Mouse (Mus musculus) neural tube, embryonic 10.5 days (tissue): ENCODE results near the gene Epha3.

ENCODE experiments used
- DNase-seq: peaks from one replicate; pipeline ENCODE4 v3.0.0-alpha.2; 2017; ENCODE audit warnings: low spot score; ENCODE audit errors: extremely low spot score

Gene Epha3

DNA sequence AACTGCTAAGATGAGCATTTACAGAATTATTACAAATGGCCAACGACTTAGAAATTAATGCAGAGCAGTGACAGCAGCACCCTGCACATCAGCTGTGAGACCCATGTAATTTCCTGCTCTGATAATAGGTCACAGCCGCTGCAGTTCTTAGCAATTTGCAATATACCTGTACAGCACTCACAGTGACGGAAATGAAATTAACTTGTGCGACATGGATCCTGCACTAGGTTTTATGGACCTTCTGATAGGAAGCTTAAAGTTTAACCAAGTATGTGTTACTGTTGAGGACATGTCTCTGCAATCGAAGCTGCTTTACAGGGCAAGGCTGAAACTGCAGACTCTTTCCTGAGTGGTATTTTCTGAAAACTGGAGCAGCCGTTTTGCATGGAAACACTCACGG, 80.4 kb downstream of the Epha3 start:
- DNase-seq = no peak

DNA sequence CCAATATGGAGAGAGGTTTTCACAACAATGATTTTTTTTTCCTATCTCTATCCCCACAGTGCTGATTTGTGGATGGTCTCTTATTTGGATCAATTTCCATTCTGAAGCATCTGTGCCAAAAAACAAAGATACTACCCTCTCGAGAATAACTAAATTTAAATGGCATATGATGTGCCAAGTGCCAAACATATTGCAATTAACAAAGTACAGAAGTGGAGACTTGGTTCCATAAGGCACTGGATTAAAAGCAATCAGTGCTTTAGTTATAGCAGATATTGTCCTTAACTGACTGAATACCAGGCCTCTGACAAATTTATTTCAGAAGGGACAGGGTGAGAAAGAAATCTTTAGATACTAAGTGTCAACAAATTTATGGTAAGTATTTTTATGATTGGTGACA, 81.9 kb downstream of the Epha3 start:
- no peak for DNase-seq

DNA sequence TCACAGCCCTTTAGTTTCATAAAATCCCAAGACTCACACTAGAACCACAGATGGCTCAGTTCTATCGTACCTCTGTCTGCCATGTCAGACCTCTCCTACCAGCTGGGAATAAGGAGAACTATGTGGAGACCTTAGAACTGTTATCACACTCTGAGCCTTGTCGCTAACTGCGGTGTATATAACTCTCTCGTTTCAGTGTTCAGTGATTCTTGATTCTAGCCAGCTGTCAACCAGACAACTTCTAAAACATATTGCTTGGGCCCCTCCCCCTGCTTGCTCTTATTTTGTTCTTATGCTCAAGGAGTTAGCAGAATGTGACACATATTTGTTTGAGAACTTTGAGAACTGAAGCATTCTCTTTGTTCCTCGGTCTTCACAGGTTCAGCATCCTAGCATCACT, 83.8 kb downstream of the Epha3 start:
- DNase-seq = no peak

DNA sequence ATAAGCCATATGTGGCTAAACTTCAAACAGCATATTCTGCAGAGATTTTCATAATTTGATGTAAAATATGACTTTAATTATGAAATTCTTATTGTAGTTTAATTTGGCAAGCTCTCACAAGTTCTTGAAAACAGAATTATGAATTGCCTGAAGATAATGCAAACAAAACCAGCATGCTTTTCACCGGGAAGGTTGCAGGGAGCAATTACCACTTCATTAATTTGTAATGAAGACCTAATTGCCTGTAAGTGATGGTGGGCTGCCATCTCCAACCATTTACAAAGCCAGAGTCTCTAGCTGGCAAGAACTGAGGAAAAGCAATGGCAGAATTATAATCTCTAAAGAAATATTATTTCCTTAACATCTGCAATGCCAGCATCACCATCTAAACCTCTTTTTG, 86.2 kb downstream of the Epha3 start:
- no peak for DNase-seq

DNA sequence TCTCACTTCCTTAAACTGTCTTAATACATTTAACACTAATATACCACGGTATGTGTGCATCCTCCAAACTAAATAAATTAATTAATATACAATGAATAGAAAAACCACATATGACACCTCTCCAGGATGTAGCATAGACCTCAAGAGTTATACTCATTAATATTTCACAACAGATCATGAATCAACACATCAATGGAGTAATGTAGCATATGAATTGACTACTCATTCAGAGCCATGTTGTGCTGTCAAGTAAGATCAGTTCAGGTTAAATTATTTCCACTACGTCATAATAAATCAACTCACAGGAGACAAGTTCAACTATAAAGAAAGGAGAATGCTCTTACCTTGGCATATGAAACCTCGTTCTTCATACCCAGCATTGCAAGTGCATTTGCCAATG, 91.4 kb downstream of the Epha3 start:
- no peak for DNase-seq

DNA sequence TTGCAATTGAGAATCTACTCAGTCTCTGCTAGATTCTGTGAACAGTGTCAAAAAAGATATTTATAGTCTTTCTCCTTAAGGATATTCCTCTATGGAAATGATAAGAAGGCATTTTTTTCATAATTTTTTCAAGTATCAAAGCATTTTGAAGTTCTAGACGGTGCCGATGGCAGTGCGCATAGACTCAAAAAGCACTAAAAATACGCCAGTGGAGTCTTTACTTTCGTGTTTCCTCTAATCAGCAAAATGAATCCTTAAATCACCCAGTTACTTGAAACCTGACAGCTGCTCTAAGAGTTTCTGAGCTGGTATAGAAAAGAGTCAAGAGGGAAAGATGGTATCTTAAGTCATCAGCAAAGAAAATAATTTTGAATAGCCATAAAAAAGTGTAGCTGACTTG, 96.4 kb downstream of the Epha3 start:
- no peak for DNase-seq

DNA sequence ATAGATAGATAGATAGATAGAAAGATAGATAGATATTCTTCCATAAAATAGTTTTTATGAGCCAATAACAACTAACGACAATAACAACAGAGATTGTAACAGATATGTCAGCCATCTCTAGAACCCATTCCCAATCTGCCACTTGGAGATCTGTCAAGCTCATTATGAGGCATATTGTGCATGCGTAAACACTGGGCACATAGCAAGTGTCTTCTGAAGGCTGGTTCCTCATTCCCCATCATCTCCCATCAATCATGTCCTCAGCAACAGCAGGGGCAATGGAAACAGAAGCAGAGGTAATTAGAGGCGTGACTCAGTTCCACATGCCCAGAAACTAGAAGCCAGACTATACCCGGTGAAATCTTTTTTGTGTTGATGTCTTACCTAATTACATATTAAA, 102.8 kb downstream of the Epha3 start:
- no peak for DNase-seq

DNA sequence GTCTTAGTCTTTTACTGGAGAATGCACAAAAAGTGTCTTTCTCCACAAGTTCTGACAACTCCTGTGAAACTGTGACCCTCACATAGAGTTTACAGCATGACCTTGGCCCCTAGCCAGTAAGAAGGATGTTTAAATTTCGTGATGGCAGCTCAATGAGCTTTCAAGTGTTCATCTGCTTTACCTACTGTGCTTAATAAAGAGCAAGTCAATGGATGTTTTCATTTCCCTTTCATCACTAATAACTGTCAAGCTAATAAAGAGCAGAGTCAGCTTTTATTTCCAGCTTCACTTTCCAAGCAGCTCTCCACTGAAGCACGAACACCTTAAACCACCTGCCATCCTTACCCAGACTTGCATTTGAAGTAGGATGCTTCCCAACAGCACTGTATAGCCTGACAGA, 103.9 kb downstream of the Epha3 start:
- DNase-seq = no peak

DNA sequence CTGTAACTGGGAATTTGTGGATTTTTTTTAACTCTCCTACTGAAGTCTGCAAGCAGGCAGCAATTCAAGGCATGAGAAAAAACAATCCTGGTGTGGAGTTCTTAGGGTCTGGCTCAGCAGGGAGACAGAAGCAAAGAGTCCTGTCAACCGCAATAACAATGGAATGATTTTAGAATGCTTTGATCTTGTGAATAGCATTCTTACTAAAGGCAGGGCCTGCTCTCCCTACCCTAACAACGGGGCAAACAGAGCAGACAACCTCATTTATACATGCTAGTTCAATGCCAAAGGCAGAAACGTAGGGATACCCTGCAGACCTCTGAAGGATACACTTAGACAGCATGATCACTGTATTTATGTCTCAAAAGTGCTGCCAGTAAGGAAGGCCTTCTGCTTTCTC, 110.9 kb downstream of the Epha3 start:
- DNase-seq = no peak

DNA sequence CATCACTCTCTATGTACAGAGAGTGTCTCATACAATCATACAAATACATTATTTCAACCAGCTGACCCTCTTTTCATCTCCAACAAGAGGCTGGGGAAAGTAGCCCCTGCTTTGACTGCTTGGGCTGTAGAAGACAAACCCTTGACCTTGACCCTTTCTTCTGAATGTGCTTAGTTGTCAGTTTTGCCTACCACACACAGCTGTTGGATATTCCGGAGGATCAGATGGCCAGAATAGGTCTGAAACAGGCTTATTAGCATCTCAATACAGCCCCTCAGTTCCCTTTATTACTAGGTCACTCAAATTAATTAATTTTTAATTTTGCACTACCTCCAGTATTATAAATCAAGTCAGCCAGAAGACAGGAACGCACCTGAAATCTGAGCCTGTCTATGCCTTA, 116.2 kb downstream of the Epha3 start:
- no peak for DNase-seq

DNA sequence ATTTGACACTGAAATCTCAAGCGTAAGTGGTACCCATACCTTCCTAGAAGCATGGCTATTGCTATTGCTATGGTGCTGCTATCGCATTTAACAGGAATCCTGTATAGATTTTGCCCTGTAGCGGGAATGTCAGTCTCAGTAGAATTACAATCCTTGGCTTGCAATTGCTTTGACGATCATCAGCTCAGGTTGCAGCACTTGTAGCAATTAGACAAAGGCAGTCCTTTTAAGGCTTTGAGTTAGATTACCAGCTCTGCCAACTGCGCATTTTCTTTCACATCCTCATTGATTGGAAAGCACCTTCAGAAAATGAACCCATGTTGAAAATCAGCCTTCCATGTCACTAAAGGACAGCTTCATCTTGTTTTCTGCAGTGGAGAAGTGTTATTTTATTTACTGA, 118.5 kb downstream of the Epha3 start:
- DNase-seq = no peak

DNA sequence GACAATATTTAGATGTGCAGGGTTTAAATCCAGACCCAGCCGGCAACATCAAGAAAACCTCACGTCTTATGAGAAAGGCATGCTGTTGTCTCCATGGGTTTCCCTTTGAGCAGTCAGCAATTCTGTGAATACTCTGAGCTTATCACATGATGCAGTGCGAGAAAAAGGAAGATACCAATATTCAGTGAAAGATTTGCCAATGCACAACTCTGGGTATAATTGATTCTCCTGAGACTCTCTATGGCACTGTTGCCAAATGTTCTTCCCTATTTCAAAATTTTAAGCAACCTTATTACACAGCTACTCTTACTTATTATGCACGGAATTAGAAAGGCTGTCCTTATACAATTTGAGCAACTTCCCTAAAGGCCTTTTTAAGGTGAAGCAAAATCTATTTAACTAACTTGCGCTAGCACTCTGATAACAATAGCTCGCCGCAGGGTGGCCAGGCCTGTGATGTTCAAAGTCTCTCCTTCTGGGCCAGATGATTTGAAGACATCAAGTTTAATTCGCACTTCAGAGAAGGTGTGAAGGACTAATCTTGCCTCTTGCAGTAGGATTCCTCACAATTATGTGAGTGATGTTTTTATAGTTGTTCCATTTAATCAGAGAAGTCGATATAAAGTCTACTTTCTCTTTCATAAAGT, 120.6 kb downstream of the Epha3 start:
- no peak for DNase-seq

DNA sequence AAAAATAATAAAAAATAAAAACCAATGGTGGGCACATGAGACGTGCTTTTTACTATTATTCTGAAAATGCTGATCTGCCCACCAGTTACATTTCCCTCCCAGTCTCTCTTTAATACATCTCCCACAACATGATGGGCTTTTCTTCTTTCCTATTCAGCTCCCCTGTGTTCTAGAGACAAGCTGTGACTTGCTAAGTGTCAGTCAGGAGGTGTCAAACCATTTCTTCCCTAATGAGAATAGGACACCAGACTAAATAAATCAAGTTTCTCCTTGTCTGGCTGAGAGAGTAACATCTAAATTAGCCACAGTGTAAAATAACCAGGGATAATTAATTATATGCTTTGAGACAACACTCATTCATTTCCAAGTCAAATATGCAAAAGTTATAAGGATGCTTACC, 144.7 kb downstream of the Epha3 start:
- DNase-seq = no peak

DNA sequence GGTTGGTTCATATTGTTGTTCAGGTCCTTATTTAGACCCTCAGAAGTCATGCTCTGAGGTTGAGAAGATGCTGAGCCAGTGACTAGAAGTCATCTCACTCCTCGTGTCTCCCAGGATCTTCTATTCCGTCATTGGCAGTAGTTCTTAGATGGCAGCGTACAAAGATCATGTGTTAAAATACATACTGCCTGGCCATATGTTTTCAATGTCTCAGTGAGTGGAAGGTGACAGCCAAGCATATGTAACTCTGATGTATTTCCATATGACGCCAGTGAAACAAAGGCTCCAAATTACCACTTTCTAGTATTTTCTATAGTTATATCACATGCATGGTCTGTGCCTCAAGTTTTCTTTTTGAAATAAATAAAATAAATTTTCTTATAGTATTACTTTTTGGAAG, 146.7 kb downstream of the Epha3 start:
- DNase-seq = no peak

DNA sequence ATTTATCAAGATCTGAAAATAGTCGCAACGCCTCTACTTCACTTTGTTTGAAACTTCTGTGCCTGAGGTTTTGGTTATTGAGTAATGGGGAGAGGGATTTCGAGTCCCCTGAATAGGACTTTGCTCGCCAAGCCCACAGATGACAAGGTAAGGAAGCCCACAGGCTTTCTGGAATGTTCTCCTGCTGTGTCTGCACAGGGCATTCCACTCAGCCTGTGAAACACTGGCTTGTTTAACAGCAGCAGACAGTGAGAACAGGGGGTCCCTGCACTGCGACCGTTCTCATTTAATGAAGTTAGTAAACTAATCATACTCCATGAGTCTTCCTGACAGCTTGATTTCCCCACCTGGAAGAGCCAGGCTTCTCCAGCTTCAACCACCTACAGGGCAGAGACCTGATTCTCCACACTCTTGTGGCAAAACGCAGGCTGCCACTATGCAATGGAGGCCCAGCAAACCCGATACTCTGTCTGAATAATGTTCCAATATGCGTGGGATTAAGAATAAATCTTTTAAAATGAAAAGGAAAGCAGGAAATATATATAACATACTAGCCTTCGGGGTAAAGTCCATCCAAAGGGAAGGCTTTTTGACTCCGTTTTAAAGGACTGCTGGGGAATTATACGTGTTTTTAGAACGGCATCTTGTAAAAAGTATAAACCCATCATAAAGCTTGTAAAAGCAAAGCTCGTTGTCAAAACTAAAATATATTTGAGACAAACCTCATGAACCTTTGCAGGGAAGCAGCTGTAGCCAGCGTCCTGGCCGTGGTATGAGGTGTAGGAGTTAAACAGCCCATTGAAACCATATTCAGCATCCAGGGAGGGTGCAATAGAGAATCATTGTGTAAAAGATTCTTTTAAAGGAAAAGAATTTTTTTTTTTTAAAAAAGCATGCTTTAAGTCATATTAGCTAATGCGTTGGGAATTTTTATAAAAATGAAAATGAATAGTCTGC, 156.8 kb downstream of the Epha3 start:
- no peak for DNase-seq

DNA sequence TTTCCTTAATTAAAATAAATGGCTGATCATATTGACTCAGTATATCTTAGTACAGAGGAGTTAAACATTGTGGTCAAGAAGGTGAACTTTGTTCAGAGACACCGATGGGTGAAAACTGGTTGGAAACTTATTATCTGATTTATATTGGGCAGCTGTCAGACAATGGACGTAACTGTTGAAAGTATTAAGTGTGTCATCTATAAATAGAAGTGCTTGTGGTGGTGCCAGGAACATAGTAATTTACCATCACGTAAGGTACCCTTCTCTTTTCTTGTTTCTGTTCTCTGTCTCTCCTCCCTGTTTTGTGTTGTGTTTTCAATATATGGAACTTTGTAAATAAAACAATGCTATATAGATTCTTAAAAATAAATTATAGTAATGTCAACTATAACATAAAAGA, 174.6 kb downstream of the Epha3 start:
- DNase-seq = no peak

DNA sequence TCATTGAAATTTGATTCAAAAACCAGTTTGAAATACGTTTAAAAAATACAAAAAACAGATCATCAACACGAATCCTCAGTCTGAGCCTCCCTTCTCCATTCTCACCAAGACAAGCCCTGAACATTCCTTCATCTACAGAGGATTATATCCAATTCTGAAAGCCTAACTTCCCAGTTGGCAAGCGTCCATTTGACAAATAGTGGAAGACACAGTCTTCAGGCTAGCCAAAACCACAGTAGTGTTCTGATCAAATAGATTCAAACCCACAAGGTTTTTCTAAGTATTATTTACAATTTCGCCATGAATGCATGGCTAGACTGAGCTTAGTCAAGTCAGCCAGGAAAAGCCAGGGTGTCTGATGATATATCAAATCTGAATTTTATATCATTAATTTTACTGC, 179.8 kb downstream of the Epha3 start:
- no peak for DNase-seq

DNA sequence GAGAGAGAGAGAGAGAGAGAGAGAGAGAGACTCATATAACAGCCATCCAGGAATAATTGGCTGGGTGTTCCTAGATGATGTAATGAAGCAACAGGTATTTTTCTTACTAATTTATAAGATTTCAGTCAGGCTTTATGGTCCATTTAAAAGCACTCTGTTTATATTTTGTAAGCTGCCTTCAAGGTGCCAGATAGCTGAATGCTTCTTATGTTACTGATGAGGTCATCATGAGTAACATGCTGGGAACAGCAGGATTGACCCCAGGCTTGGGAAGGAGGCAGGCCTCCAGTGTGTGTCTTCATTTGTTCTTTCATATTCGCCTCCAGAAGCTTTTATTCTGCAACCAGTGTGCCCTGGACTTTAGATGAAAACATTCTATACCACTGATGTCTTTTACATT, 189.5 kb downstream of the Epha3 start:
- DNase-seq = no peak

DNA sequence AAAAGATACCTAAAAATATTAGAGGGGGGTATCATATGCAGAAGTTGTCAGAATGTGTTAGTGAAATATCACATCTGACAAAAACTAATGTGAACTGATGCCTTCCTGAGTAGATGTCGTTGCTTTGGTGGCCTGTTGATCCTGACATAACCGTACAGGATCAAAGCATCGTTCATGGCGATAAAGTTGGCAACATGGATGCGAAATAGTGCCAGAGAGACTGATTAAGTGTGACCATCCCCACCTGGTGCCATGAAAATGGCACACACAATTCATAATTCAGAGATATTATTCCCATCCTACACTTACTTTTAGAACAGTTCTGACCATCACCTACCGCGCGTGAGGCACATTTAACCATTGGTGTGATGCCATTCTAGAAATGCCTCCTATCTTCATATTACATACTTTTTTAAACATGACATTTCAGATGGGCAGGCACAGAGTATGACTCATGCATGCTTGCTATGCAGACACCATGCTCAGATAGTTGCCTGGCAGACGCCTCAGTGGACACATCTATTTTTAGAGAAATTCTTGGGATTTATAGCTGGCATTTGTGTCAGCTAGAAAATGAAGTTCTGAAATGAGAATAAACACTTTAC, 190.6 kb downstream of the Epha3 start:
- DNase-seq = no peak

DNA sequence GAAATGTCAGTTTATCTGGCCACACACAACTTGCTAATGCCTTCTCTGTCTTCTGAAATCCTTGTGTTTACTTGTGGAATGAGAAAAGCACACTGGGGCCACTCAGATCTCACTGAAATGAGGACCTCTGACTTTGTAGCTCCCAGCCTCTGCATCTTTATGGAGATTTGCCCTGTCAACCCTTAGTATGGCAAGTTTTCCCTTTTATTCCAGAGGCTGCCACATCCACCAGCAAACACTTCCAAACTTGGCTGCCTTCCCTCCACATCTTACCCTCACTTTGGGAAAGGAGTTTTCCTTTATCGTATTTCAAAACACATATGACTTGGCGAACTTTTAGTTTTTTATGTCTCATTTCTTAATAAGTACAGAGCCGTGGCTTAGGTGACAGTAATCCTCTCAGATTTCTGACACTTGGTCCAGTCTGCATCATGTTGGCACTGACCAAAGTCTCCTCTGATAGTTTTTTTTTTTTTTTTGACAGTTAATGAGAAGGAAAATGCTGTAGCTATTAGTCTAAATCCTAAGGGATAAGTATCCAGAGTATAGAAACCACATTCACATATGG, 198.0 kb downstream of the Epha3 start:
- DNase-seq = no peak

DNA sequence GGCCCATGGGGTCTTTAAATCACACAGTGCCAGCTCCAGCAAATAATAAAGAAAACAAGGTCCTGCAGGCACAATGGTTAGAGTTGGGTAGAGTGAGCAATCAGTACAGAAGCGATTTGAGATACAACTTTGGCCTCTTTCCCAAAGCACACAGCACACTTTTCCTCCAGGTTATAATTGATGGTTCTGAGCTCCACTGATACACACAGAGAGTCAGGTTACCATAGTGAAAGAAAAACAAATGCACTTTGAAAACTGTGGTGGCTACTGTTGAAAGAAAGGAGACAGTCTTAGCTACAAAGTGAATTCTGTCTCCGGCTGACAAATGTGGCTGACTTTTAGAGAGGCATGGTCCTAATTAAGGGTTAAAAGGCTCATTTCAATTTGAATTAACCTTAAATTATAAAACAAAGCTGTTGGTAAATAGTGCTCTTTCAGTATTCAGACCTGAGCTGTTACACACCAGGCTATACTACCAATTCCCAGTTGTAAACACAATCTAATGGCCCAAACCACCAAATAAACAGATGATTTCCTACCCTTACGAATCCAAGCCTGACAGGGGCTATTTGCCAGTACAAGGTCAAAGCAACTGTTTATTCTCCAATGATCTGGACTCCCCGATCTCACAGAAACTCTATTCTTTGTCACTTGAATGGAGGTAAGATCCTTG, 205.5 kb downstream of the Epha3 start:
- DNase-seq = no peak

DNA sequence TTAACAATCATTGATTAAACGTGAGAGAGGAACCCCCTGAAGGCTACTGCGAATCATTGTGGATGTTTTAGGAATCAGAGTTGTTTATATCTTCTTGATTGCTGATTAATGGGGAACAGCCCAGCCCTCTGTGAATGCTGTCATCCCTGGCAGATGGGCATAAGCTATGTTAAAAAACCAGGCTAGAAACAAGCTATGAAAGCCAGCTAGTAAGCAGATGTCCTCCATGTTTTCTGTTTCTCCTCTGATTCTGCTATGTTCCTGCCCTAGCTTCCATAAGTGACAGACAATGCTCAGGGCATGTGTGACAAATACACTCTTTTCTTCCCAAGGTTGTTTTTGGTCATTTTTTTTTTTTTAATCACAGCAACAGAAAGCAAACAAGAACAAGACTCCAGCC, 206.2 kb downstream of the Epha3 start:
- no peak for DNase-seq
